Mouse (Mus musculus) embryonic fibroblast, embryonic 13.5 days (primary cell): Measurements from ENCODE around the gene Pacrg. TPM values are rescaled to one million over a fixed set of nuclear protein-coding genes. Genes with fewer than 3 reads are reported as not detected.

Source experiments
- H3K27ac ChIP-seq: 2 replicates; pipeline ENCODE4 v1.5.1; 2012; ENCODE audit warnings: low read length, control low read depth, inconsistent platforms; ENCODE audit not compliant: insufficient read depth
- H3K4me1 ChIP-seq: 2 replicates; pipeline ENCODE4 v1.6.1; 2011; ENCODE audit warnings: low read length; ENCODE audit not compliant: control insufficient read depth, insufficient read depth
- H3K4me3 ChIP-seq: 2 replicates; pipeline ENCODE4 v1.5.1; 2011; ENCODE audit warnings: mild to moderate bottlenecking, control low read depth, low read length; ENCODE audit not compliant: insufficient read depth
- CTCF ChIP-seq: IDR thresholded peaks from 2 replicates; pipeline ENCODE4 v1.5.1; 2011; ENCODE audit warnings: mild to moderate bottlenecking, control low read depth, low read length, moderate library complexity, borderline replicate concordance; ENCODE audit not compliant: insufficient read depth
- POLR2A ChIP-seq: IDR thresholded peaks from 2 replicates; pipeline ENCODE4 v1.6.1; 2011; ENCODE audit warnings: low read depth, mild to moderate bottlenecking, control low read depth, low read length, moderate library complexity
- polyA plus RNA-seq: library from polyadenylated mRNA; stranded (reverse); fragments of >200 nt; gene quantifications from 2 replicates; pipeline ENCODE4 v1.2.4, GENCODE M21; 2011; ENCODE audit warnings: low read depth; ENCODE audit not compliant: missing spikeins, insufficient read length

The Pacrg gene
- polyA plus RNA-seq, 1 experiment, result 0.58 TPM

GRCm38 (mm10) chr17:10389740-10390139, 450.4 kb downstream of the Pacrg start:
- no peak for TF ChIP-seq POLR2A
- TF ChIP-seq CTCF, result no peak

GRCm38 (mm10) chr17:10386548-10386947, 453.6 kb downstream of the Pacrg start:
- Histone ChIP-seq H3K4me3 (no peak overlapping the region), H3K4me1 (no peaks in the 10 kb centered on the region), H3K27ac (no peak overlapping the region)
- TF ChIP-seq CTCF, result no peak
- TF ChIP-seq POLR2A, result no peak

More at GRCm38 (mm10) chr17:10389740-10390139, 450.4 kb downstream of the Pacrg start:
- H3K4me1 ChIP-seq, result no peaks in the 10 kb centered on the region
- H3K27ac ChIP-seq, result no peak overlapping the region
- H3K4me3 ChIP-seq, result no peak overlapping the region

GRCm38 (mm10) chr17:10383406-10383805, 456.7 kb downstream of the Pacrg start:
- TF ChIP-seq CTCF (no peak), POLR2A (no peak)
- Histone ChIP-seq H3K4me1 (peaks cover 2% of the 10 kb centered on the region; the same call in 1 of the 2 replicates), H3K27ac (no peak overlapping the region), H3K4me3 (no peak overlapping the region)

GRCm38 (mm10) chr17:10378467-10379175, 461.5 kb downstream of the Pacrg start:
- Histone ChIP-seq H3K4me1 (peaks cover 2% of the 10 kb centered on the region; the same call in 1 of the 2 replicates), H3K27ac (no peak overlapping the region), H3K4me3 (no peak overlapping the region)
- no peak for TF ChIP-seq POLR2A
- TF ChIP-seq CTCF, result no peak

GRCm38 (mm10) chr17:10377606-10378005, 462.5 kb downstream of the Pacrg start:
- Histone ChIP-seq H3K4me3 (no peak overlapping the region), H3K27ac (no peak overlapping the region), H3K4me1 (peaks cover 2% of the 10 kb centered on the region; the same call in 1 of the 2 replicates)
- TF ChIP-seq POLR2A (no peak), CTCF (no peak)

- peaks cover 6% of the 10 kb centered on the region; the same call in 1 of the 2 replicates for H3K4me1 ChIP-seq
- H3K27ac ChIP-seq, result no peak overlapping the region
- TF ChIP-seq CTCF, result no peak
- TF ChIP-seq POLR2A, result no peak
- H3K4me3 ChIP-seq, result no peak overlapping the region
Measured at GRCm38 (mm10) chr17:10374316-10374715, 465.8 kb downstream of the Pacrg start.

- TF ChIP-seq CTCF (no peak), POLR2A (no peak)
- no peak overlapping the region for H3K4me3 ChIP-seq
- H3K27ac ChIP-seq, result no peak overlapping the region
- peaks cover 4% of the 10 kb centered on the region; the same call in 1 of the 2 replicates for H3K4me1 ChIP-seq
Measured at GRCm38 (mm10) chr17:10373727-10374126, 466.4 kb downstream of the Pacrg start.

GRCm38 (mm10) chr17:10372001-10372785, 467.9 kb downstream of the Pacrg start:
- Histone ChIP-seq H3K4me1 (0 out of 2 replicates have a peak, but pooled peaks cover 3% of the 10 kb centered on the region), H3K27ac (no peak overlapping the region), H3K4me3 (no peak overlapping the region)
- TF ChIP-seq CTCF (no peak), POLR2A (no peak)

GRCm38 (mm10) chr17:10371472-10371871, 468.6 kb downstream of the Pacrg start:
- H3K4me1 ChIP-seq, result 0 out of 2 replicates have a peak, but pooled peaks cover 3% of the 10 kb centered on the region
- H3K4me3 ChIP-seq, result no peak overlapping the region
- TF ChIP-seq POLR2A, result no peak
- no peak for TF ChIP-seq CTCF
- no peak overlapping the region for H3K27ac ChIP-seq

GRCm38 (mm10) chr17:10370660-10371130, 469.4 kb downstream of the Pacrg start:
- Histone ChIP-seq H3K27ac (no peak overlapping the region), H3K4me3 (no peak overlapping the region), H3K4me1 (0 out of 2 replicates have a peak, but pooled peaks cover 3% of the 10 kb centered on the region)
- no peak for TF ChIP-seq CTCF
- TF ChIP-seq POLR2A, result no peak
